Mouse (Mus musculus): ENCODE data around the gene Clp1. TPM values are rescaled to one million over a fixed set of nuclear protein-coding genes. Genes with fewer than 3 reads are reported as not detected.

Gene Clp1
- total RNA-seq, 2 experiments from 2014 or later, result 7.5 to 8.3 TPM

Small RNAs within 50 kb of the gene (microRNA-seq; reads per million reads assigned to microRNA genes)
- gene Mir130a, result 4,708 to 4,874 reads per million in 2 experiments

Other genes starting within 250 kb of the Clp1 start
- gene Ctnnd1, start 76.6 kb downstream of the Clp1 start, total RNA-seq (2021), result 10 to 100 TPM; 65.6 to 76.0 TPM
- not detected for gene Btbd18, start 68.3 kb downstream of the Clp1 start, total RNA-seq (2021)
- 10 to 100 TPM; 47.2 to 54.1 TPM for gene Selenoh, start 56.6 kb downstream of the Clp1 start, total RNA-seq (2021)
- 1 to 10 TPM; 1.8 to 3.5 TPM for gene Gm28635, start 49.3 kb downstream of the Clp1 start, total RNA-seq (2021)
- 10 to 100 TPM; 30.3 to 32.3 TPM for gene Med19, start 48.9 kb downstream of the Clp1 start, total RNA-seq (2021)
- gene Tmx2, start 48.2 kb downstream of the Clp1 start, total RNA-seq (2021), result 100 to 1,000 TPM; 209 to 211 TPM
- 10 to 100 TPM; 41.6 to 42.9 TPM for gene Zdhhc5, start 12.2 kb downstream of the Clp1 start, total RNA-seq (2021)
- gene Ypel4, start 6.7 kb upstream of the Clp1 start, total RNA-seq (2021), result 10 to 100 TPM; 40.1 to 41.0 TPM
- gene Gm19426, start 16.3 kb upstream of the Clp1 start, total RNA-seq (2021), result 1 to 10 TPM; 1.6 to 2.0 TPM
- gene Serping1, start 48.1 kb upstream of the Clp1 start, total RNA-seq (2021), result 1 to 10 TPM; 5.9 to 6.8 TPM
- gene Ube2l6, start 71.5 kb upstream of the Clp1 start, total RNA-seq (2021), result 1 to 10 TPM; 5.1 to 6.0 TPM
- gene Smtnl1, start 95.3 kb upstream of the Clp1 start, total RNA-seq (2021), result not detected
- gene Timm10, start 99.6 kb upstream of the Clp1 start, total RNA-seq (2021), result 10 to 100 TPM; 59.7 to 63.5 TPM
- gene Slc43a1, start 111.5 kb upstream of the Clp1 start, total RNA-seq (2021), result under 1 TPM; 0.15 to 0.24 TPM
- 10 to 100 TPM; 92.2 to 95.0 TPM for gene Rtn4rl2, start 159.4 kb upstream of the Clp1 start, total RNA-seq (2021)
- 1 to 10 TPM in 1 of 2 experiments, under 1 TPM in 1; 0.99 to 1.1 TPM for gene Slc43a3, start 209.2 kb upstream of the Clp1 start, total RNA-seq (2021)

Measured in left cerebral cortex, postnatal 14 days (tissue).